Mouse (Mus musculus): ENCODE results near the gene Atp9a.
"Not testable (repeated sequence)": the region's sequence is repeated elsewhere in the genome, so short reads cannot be mapped to it uniquely, and the experiment has no call there.

Atp9a gene

DNA sequence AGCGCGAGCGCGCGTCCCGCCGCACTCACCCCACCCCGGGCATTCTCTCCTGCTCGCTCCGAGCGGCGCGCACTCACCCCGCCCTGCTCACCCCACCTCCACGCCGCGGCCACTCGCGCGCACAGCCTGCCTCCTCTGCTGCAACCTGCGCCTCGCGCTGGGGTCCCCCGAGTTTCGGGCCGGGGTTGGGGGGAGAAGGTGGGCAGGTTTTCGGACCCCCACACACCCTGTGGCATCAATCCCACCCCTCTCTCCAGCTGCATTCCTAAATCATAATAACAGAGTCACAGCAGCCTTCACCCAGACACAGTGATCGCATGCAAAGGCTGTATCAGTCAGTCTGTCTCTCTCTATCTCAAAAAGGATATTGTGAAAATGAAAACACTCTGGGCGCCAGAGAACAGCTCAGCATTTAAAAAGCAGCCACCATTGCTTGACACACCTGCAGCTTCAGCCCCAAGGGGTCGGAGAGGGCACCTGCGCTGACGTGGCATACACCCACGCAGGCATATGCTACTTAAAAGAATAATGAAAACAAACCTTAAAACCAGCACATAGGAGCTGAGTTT is at the start of gene Atp9a:
TSS of gene Atp9a (minus strand) at position 351 of the 569 bp plus-strand sequence.
- DNase-seq (ENCODE audit: extremely low spot score), result peak; percentile 47

DNA sequence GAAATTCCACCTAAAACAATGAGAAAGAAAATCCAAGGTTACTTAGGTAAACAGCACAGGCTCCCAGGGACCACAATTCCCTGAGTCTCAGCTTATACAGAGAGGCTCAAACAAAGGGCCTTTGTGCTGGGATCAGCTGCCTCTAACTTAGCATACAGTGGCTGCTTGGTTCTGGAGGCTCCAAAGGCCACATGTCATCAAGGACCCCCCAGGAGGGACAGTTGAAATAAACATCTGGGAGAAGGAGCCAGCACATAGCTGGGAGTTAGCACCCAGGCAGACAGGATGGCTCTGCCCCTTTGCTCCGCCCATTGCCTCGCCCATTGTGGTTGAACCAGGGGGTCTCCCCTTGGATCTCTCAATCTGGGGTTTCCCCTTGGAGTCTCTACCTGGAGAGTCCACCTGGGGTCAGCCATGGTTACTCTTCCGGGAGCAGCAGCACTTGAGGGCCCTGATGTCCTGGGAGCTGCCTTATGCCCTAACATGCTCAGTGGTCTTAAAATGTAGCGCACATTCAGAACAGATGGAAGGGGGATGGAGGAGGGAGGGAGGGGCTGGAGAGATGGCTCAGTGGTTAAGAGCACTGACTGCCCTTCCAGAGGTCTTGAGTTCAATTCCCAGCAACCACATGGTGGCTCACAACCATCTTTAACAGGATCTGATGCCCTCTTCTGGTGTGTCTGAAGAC is 49.0 kb upstream of the Atp9a start:
- peak; percentile 51 for DNase-seq (ENCODE audit: extremely low spot score)

DNA sequence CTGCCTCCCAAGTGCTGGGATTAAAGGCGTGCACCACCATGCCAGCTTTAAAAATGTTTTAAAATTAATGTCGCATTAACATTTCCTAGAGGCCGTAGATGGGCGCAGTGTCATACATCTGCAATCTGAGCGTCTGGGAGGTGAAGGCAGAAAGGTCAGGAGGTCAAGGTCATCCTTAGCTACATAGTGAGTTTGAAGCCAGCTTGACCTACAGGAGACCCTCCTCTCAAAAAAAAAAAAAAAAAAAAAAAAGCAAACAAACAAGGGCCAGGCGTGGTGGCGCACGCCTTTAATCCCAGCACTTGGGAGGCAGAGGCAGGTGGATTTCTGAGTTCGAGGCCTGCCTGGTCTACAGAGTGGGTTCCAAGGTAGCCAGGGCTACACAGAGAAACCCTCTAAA is 44.0 kb upstream of the Atp9a start:
- no peak for DNase-seq (ENCODE audit: extremely low spot score)

DNA sequence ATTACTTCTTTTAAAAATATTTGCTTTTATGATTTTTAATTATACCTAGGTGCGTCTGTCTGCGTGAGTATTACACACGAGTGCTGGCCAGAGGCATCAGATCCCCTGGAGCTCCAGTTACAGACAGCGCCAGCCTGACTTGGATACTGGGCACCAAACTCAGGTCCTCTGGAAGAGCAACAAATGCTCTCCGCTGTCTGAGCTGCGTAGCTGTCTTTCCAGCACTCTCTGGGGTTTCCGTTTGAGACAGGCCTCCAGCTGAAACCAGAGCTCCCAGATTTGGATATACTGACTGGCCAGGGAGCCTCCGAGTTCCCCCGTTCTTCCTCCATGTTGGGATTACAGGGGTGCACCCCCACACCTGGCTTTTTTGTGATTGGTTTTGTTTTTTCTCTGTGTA is 38.4 kb upstream of the Atp9a start:
- DNase-seq (ENCODE audit: extremely low spot score), result no peak

DNA sequence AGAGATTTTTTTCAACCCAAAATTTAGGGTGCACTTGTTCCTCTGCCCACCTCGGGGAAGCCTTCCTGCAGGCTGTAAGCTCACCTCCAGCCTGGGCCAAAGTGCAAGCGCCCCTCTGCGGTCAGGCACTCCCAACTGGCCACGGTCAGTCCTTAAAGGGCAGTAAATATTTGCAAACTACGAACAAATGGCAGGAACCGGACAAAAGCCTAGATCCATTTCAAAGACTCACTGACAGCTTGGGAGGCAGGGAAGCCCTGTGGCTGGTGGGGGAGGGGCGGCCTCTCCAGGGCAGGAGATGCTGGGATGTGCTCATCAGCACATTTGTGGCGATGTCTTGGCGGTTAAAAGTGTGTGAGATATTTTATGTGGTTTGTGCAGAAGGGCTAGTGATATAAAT is 37.8 kb upstream of the Atp9a start:
- DNase-seq (ENCODE audit: extremely low spot score), result peak; percentile 63

DNA sequence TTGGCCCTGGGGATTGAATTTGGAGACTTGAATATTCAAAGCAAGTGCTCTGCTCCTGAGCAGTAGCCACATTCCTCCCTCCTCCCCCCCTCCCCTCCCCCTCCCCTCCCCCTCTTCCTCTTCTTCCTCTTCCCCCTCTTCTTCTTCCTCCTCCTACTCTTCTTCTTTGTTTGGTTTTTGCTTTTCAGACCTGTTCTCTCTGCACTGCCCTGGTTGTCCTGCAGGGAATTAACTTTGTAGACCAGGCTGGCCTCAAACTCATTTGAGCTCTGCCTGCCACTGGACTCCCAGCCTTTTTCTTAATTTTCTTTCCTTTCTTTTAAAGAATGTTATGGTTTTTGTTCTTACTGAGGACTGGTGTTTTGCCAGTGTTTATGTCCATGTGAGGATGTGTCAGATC is 35.3 kb upstream of the Atp9a start:
- no peak for DNase-seq (ENCODE audit: extremely low spot score)

DNA sequence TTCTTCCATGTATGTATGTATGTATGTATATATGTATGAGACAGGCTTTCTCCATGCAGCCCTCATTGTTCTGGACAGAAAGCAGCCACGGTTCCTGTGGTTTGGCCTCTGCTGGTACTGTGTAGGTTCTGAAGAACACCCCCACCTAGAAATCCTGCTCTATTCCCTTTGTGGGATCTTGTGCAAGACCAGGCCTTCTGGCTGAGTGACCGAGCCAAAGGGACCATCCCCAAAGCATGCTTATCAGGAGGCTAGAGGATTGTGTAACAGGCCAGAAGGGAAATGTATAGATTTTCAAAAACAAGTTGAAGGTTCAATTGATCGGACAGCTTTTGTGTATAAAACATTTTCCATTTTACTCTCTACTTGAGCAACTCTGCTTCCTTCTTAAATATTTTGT is 34.0 kb upstream of the Atp9a start:
- DNase-seq (ENCODE audit: extremely low spot score), result no peak

DNA sequence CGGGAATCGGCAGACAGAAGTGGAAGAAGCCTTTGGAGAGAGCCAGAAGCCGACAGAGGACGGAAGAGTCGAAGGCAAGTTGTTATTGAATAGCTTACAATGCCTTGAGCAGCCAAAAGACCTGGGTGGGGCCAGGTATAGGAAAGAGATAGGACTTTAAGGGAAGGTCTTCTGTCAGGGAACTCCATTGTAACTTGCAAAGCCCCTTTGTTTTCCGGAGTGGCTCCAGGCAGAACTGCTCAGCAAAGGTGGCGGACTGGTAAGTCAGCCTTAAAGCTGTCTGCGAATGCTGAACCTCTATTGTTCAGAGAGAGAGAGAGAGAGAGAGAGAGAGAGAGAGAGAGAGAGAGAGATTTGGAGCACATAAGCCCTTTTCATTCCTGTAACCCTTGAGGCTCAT is 27.1 kb upstream of the Atp9a start:
- DNase-seq (ENCODE audit: extremely low spot score), result no peak

DNA sequence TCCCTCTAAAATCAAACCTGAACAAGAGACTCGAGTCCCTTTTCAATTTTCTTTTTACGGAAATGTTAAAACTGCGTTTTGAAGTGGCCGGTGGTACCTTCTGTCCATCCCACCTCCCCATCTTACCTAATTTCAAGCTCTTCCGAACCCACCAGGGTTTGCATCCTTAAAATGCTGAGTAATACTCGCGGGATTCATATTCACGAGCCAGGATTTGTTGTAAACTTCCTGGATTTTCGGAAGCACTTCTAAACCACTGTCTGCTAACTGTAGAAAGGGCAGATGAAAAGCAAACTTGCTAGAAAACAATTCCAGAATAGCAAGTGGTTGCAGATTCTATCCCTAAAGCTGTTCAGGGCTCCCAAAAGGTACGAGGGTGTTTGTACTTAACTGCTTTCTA is 25.4 kb upstream of the Atp9a start, which contains the start of gene Sall4:
TSS of gene Sall4 (minus strand) at position 362 of the 400 bp plus-strand sequence.
- DNase-seq (ENCODE audit: extremely low spot score), result no peak

DNA sequence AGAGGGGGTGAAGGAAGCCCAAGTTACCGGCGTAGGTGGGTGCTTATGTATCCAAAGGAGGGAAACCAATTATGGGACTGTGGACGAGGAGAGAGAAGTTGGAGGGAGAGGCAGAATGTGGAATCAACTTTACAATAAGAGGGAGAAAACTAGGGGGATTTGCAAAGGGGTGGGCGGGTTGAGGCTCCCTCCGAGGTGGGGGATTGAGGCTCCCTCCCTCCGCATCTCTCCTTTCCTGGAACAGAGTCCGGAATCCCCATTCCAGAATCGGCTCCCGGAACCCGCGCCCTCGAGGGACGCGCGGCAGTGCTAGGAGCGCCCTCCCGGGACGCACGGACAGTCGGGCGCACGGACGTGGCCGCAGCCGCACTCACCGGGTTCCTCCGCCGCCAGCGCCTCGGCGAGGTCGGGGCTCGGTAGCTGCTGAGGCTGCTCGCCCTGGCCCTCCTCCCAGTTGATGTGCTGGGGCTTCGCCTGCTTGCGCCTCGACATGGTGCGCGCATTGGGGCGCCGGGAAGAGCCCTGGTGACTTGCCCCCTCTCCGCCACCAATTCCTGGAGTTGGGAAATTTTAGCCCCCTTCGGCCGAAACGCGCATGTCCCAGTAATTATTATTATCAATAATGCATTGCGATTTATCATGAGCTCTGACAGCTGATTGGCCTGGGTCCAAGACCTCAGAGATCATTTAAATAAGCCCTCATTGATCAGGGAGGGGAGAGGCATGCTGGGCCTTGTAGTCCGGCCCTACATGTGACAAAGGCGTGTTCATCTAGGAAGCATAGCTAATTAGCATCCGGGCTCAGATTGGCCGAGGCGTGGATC is 24.5 kb upstream of the Atp9a start:
- DNase-seq (ENCODE audit: extremely low spot score), result peak; percentile 85

DNA sequence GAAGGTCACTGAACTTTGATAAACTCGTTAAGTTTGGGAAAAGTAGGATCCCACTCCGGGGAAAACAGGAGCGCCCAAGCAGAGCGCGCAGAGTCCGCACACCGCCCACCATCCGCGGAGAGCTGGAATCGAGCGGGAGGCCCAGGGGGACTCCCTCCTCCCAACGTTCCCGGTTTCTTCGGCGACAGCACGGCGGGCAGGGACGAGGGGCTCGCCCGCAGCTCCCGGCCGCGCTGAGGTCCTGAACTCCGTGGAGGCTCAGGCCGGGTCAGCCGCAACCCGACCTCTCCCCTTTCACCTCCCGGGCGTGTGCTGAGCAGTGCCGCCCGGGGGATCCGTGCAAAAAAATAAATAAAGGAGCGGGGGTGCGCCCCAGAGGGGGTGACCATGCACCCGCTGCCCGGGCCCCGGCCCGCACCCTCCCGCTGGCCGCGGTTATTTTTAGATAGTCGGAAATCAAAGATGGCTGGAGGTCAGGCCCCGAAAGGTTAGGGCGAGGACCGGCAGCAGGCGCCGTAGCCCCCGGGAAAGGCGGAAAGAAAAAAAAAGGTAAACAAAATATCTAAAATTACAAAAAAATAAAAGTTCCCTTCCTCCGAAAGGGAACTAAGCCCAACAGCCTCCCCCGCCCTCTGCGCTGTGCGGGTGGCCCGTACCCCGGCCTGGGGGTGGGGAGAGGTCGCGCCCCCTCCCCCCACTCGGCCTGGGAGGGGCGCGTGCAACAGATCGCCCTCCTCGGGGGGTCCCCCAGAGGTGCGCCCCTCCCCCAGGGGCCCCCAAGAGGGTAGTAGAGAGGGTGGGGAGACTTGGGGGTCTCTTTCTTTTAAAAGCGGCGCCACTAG is 23.7 kb upstream of the Atp9a start:
- DNase-seq (ENCODE audit: extremely low spot score), result peak; percentile 72

DNA sequence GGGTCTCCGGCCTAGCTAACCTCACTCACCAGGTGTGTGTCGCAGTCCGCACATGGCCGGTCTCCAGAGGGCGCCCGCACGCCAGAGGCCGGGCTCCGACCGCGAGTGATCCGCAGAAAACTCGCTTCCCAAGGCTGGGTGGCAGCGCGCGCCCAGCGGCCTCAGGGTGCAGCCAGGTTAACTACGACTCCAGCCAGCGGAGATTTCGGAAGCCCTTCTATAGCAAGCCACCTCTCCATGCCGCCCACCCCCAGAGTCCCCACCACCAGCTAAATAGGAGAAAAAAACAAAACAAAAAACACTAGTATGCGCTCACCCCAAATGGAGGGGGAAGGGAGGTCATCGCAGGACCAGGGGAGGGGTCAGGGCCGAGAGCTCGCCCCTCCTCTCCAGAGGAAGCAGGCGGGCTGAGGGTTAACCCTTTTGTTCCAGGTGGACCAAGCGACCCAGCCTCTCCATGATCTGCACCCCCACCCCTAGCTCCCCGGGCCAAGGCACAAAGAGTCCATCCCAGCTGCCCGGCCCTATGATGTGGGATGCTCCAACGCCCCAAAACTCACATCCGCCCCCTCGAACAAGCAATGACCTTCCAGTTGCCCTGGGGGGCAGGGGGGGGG is 23.0 kb upstream of the Atp9a start:
- peak; percentile 91 for DNase-seq (ENCODE audit: extremely low spot score)

DNA sequence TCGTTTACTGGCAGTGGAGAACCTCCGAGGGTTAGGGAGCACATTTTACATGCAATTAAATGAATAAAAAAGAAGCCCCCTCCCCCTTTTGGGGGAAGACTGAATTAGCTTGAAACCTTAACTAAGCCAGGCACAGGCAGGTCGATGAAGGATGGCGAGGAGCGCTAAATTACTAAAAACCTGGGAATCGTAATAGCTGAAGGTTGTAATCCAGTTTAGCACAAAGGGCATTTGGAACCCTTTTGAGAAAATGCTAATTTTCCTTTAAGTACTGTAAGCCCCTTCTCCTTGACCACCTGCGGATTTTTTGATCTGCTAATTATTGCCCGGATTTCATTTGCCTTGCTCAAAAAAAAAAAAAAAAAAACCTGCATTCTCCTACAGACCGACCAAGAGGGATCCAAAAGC is 22.3 kb upstream of the Atp9a start:
- DNase-seq (ENCODE audit: extremely low spot score), result no peak

DNA sequence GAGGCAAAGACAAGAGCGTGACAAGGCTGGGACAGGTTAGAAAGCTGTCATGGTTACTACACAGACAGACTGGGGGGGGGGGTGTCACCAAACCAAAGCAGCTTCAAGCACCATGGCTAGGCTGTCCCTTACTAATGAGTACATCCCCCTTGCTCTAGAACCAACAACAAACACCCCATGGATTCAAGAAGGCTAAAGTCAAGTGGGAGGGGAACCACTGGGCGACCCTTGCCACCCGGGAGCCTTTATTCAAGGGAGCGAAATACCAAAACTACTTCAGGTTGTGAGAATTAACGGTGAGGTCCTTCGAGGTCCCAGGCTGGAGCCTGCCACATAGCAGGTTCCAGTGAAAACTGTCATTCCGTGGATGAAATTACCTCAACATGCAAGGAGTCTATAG is 21.6 kb upstream of the Atp9a start:
- DNase-seq (ENCODE audit: extremely low spot score), result no peak

DNA sequence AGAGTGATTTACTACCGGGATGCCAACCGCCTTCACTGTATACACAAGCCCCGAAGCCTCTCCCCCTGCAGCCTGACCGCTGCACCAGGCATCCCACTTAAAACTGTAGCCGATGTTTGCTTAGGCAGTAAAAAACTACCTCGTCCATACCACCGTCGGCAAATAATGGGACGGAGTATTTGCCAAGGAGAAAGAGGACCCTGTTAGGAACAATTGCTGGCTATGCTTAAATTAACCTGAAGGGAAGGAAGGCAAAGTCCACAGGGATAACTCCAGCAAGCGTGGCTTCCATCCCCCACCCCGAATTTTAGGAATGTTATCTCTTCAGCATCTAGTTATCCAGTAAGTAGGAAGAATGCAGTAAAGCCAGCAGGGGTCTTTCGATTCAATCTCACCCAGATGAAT is 20.2 kb upstream of the Atp9a start:
- peak; percentile 58 for DNase-seq (ENCODE audit: extremely low spot score)

DNA sequence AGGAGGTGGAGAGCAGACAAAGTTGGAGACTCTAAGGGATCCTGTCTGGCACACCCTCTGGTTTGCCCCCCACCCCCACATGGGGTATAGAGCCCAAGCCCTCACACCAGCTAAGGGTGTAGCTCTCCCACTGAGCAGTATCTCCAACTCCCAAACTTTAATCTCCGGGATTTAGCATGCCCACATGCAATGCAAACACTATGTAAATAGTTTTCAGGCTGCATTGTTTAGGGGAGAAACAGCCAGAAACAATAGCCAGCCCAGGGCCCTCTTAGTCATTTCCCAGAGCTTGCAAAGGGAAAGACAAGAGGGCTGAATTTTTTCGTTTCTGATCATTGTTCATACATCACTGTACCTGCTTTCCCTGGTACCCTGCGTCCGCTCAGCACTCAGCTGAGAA is 19.7 kb upstream of the Atp9a start:
- peak; percentile 31 for DNase-seq (ENCODE audit: extremely low spot score)

DNA sequence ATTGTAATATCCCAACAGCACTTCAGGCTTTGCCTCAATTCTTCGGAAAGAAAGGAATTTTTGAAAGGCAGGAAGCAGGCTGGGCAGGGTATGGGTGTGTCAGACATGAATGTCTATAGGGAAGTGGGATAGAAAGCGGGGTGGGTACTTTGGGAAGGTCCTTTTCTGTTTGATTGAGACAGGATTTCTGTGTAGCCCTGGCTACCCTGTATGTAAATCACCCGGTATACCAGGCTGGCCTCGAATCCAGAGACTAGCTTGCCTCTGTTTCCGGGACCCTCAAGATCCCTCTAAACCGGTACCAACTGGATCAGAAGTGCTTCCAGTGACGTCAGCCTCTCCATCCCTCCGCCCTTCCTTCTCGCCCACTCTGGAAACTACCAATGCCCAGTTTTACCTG is 18.9 kb upstream of the Atp9a start:
- no peak for DNase-seq (ENCODE audit: extremely low spot score)

DNA sequence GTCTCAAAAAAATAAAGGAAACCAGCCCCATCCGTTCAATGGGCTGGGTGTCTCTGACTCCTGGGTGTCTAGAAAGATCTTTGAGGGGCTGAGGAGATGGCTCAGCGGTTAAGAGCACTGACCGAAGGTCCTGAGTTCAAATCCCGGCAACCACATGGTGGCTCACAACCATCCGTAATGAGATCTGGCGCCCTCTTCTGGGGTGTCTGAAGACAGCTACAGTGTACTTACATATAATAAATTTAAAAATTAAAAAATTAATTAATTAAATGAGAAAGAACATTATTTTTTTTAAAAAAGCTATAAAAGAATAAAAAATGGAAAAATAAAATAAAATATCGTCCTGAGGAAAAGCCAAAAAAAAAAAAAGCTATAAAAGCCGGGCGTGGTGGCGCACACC is 2.2 kb upstream of the Atp9a start:
- DNase-seq (ENCODE audit: extremely low spot score), result not testable (repeated sequence)

DNA sequence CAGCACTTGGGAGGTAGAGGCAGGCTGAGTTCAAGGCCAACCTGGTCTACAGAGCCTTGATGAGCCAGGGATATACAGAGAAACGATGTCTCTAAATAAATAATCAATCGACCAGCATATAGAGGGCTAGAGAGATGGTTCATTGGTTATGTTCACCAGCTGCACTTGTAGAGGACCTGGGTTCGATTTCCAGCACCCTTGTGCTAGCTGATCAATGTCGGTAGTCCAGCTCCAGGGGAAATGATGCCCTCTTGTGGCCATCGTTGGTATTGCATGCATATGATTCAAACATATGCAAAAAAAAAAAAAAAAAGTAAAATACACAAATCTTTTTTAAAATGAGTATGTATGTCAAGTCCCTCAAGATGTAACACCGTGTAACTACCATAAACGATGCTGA is 440 bp upstream of the Atp9a start:
- peak; percentile 49 for DNase-seq (ENCODE audit: extremely low spot score)

DNA sequence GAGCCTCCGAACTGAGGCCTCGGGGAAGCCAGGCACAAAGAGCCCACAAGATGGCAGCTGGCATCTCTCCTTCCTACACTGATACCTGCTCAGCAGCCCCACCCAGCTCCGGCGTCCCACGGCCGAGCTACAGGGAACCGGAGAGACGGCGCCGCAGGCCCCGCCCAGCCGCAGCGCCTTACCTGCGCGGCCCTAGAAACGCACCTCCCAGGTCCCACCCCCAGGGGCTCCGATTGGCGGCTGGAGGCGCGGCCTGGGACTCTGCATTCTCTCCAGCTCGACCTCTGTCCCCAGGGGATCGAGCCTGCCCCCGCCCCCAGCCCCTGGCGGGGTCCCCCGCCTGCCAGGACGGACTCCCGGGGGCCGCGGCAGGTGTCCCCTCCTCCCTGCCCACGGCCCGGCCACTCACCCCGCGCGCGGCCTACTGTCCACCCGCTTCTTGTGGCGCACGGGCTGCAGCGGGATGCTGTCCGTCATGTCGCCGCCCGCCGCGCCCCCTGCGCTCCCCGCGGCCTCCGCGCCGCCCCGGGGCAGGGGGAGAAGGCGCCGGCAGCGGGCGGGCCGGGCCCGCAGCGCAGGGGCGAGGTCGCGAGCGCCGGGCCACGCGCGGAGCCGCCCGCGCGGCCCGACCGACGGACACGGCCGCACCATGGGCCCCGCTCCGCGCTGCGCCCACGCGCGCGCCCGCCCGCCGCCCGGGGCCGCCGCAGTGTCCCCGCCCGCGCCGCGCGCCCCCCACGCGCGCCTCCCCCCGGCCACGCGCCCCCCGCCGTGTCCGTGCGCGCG is 743 bp downstream of the Atp9a start:
- peak; percentile 81 for DNase-seq (ENCODE audit: extremely low spot score)

DNA sequence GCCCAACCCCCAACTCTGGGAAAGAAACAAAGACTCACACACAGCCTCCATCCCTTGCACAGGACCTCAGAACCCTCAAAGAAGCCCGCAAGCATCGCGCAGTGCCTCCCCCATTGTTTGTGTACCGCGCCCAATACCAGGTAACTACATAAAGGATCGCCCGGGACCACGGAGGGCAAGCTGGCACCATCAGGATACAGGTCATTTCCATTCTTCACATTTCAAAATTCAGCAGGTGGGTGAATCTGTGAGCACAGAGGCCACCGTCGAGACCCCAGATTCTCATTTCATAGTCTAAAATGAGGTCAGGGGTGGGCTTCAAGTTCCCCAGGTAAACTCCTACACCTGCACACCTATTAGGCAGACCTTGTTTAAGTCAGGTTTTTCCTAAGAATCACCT is 1.7 kb downstream of the Atp9a start:
- DNase-seq (ENCODE audit: extremely low spot score), result no peak
